Mouse (Mus musculus) embryonic facial prominence, embryonic 14.5 days (tissue): Measurements from ENCODE around the gene Pom121. TPM values are rescaled to one million over a fixed set of nuclear protein-coding genes. Genes with fewer than 3 reads are reported as not detected.
A peak's percentile ranks its signal among the peaks of the same experiment; 100 is the strongest.
"Not testable (repeated sequence)": the region's sequence is repeated elsewhere in the genome, so short reads cannot be mapped to it uniquely, and the experiment has no call there.

Source experiments
- ATAC-seq: fragments of 200-750 bp; cut with Nextera tagmentation; 2 replicates; pipeline ENCODE4 v1.8.0; 2017; ENCODE audit warnings: low read depth, moderate number of reproducible peaks, moderate TSS enrichment
- DNase-seq: peaks from one replicate; pipeline ENCODE4 v3.0.0-alpha.2; 2015; ENCODE audit warnings: low spot score
- H3K27ac ChIP-seq: fragments of 300-500 bp; sonication (generic); replicated peaks from 2 replicates; pipeline ENCODE4 v1.5.1; 2014; ENCODE audit warnings: low read depth, mild to moderate bottlenecking, low read length, moderate library complexity
- H3K27me3 ChIP-seq: fragments of 300-500 bp; sonication (generic); replicated peaks from 2 replicates; pipeline ENCODE4 v1.6.1; 2014; ENCODE audit warnings: low read length; ENCODE audit not compliant: control insufficient read depth, insufficient read depth
- H3K36me3 ChIP-seq: fragments of 300-500 bp; sonication (generic); 2 replicates; pipeline ENCODE4 v1.6.1; 2014; ENCODE audit warnings: low read length, mixed read lengths; ENCODE audit not compliant: control insufficient read depth, insufficient read depth
- H3K4me1 ChIP-seq: fragments of 300-500 bp; sonication (generic); 2 replicates; pipeline ENCODE4 v1.6.1; 2014; ENCODE audit warnings: antibody characterized with exemption, low read length; ENCODE audit not compliant: control insufficient read depth, insufficient read depth
- H3K4me2 ChIP-seq: fragments of 300-500 bp; sonication (generic); 2 replicates; pipeline ENCODE4 v1.6.1; 2014; ENCODE audit warnings: low read depth, mild to moderate bottlenecking, low read length, moderate library complexity, mixed read lengths
- H3K4me3 ChIP-seq: fragments of 300-500 bp; sonication (generic); 2 replicates; pipeline ENCODE4 v1.5.1; 2014; ENCODE audit warnings: low read depth, mild to moderate bottlenecking, low read length
- H3K9ac ChIP-seq: fragments of 300-500 bp; sonication (generic); 2 replicates; pipeline ENCODE4 v1.6.1; 2014; ENCODE audit warnings: low read depth, mild to moderate bottlenecking, low read length, moderate library complexity, mixed read lengths
- H3K9me3 ChIP-seq: fragments of 300-500 bp; sonication (generic); 2 replicates; pipeline ENCODE4 v1.6.1; 2016; ENCODE audit warnings: low read length; ENCODE audit not compliant: control insufficient read depth
- whole genome bisulfite sequencing: fragments of 180-500 bp; shearing (Covaris S2); extraction: QIAGEN DNeasy Blood & Tissue Kit; methylation state at CpG from one replicate; pipeline ENCODE4 v1.1.7; 2014; 5-methylcytosine and 5-hydroxymethylcytosine counted together
- polyA plus RNA-seq: library from polyadenylated mRNA; unstranded; fragments of >200 nt; fragmentation: Nextera tagmentation; extraction: Ambion mirVana; gene quantifications from 2 replicates; pipeline ENCODE4 v1.2.1, GENCODE M21; 2014

Pom121 gene
- polyA plus RNA-seq, 1 experiment from 2014 or later: 15.4 TPM

DNA sequence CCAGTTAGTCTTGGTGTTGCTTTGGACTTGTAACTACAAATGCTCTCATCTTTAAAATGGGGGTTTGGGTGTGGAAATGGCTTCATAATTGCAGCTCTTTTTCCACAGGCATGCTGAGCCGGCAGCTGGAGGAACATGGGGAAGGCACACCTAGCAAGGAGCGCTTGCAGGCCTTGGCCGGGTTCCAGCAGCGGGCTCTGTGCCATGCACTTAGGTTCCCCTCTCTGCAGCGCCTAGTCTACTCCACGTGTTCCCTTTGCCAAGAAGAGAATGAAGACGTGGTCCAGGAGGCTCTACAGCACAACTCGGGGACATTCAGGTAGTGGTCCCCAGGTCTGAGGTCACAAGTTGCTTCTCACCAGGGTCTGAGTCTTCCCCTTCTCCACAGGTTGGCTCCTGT is 19.2 kb downstream of the Pom121 start:
- WGBS: 67% methylated on average over 8 of the region's 8 CpGs
- ATAC-seq (peak; percentile 51; the same call in 1 of the 2 replicates), DNase-seq (peak; percentile 42)
- Histone ChIP-seq H3K4me1 (peaks cover 7% of the 10 kb centered on the region; the same call in 1 of the 2 replicates), H3K4me3 (no peak overlapping the region), H3K9me3 (no peaks in the 10 kb centered on the region), H3K27ac (no peak overlapping the region), H3K9ac (no peak overlapping the region), H3K27me3 (no peaks in the 10 kb centered on the region), H3K36me3 (peaks cover 78% of the 10 kb centered on the region), H3K4me2 (no peak overlapping the region)

- no peak for DNase-seq
- peaks cover 63% of the 10 kb centered on the region for H3K36me3 ChIP-seq
- no peak overlapping the region for H3K9ac ChIP-seq
- H3K27ac ChIP-seq: no peak overlapping the region
- WGBS: 97% methylated on average over 5 of the region's 5 CpGs
- no peaks in the 10 kb centered on the region for H3K27me3 ChIP-seq
- no peak overlapping the region for H3K4me3 ChIP-seq
- no peak overlapping the region for H3K4me2 ChIP-seq
- no peaks in the 10 kb centered on the region for H3K9me3 ChIP-seq
- ATAC-seq: no peak
- H3K4me1 ChIP-seq: peaks cover 7% of the 10 kb centered on the region; the same call in 1 of the 2 replicates
Observed at GRCm38 (mm10) chr5:135373601-135374000, 20.7 kb downstream of the Pom121 start.

GRCm38 (mm10) chr5:135371195-135371594 is 23.2 kb downstream of the Pom121 start:
- Histone ChIP-seq H3K4me2 (peak overlapping the region; percentile 82; the same call in 1 of the 2 replicates), H3K36me3 (peaks cover 45% of the 10 kb centered on the region), H3K9ac (no peak overlapping the region), H3K4me1 (peaks cover 7% of the 10 kb centered on the region; the same call in 1 of the 2 replicates), H3K4me3 (no peak overlapping the region), H3K27ac (no peak overlapping the region), H3K9me3 (no peaks in the 10 kb centered on the region), H3K27me3 (no peaks in the 10 kb centered on the region)
- no peak for DNase-seq
- ATAC-seq: no peak
- 94% methylated on average over 13 of the region's 13 CpGs for WGBS

DNA sequence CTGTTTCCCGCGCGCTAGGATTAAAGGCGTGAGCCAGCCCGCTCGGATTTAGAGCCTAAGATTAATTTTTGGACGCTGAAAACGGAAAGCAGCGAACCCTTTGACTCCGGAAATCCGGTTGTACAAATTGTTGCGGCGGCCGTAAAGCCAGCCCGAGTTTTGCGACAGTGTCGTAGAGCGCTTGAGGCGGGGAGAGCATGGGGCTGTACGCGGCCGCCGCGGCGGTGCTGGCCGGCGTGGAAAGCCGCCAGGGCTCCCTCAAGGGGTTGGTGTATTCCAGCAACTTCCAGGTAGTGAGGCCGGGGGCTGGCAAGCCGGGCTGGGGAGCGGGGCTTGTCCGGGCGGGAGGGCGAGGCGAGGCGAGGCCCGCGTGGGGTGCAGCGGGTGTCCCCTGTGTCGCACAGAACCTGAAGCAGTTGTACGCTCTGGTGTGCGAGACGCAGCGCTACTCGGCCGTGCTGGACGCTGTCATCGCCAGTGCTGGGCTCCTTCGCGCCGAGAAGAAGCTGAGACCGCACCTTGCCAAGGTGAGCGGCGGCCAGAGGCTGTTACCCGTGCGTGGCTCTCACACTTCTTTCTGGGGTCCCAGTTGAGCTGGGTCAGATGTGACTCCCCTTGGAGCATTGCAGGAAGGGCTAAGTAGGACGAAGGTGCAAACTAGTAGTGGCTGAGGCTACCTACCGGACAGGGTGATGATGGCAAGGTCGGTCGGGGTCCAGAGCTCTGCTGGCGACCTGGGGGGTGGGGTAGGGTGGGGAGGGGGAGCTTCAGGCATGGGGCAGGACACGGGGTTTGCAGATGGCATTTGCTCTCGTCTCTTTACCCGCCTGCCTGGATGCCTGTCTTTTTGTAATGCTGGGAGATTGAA is 24.3 kb downstream of the Pom121 start, which contains the start of gene Nsun5:
TSS of gene Nsun5 (plus strand) at position 167 of the 868 bp plus-strand sequence.
- peaks cover 34% of the 10 kb centered on the region for H3K36me3 ChIP-seq
- under 1% methylated on average over 44 of the region's 64 CpGs for WGBS
- DNase-seq (peak; percentile 98), ATAC-seq (peak; percentile 78)
- H3K4me1 ChIP-seq: peaks cover 7% of the 10 kb centered on the region; the same call in 1 of the 2 replicates
- H3K27me3 ChIP-seq: no peaks in the 10 kb centered on the region
- peak within 1 kb of the TSS; percentile 90 for H3K9ac ChIP-seq
- H3K9me3 ChIP-seq: no peaks in the 10 kb centered on the region
- H3K4me2 ChIP-seq: peak within 1 kb of the TSS; percentile 82
- peak within 1 kb of the TSS; percentile 84 for H3K27ac ChIP-seq
- H3K4me3 ChIP-seq: peak within 1 kb of the TSS; percentile 79

- H3K27ac ChIP-seq: peak overlapping the region; percentile 84
- peak overlapping the region; percentile 82 for H3K4me2 ChIP-seq
- H3K27me3 ChIP-seq, ATAC-seq, DNase-seq, H3K4me1 ChIP-seq, H3K9me3 ChIP-seq: not testable (repeated sequence)
- peaks cover 25% of the 10 kb centered on the region for H3K36me3 ChIP-seq
- peak overlapping the region; percentile 79 for H3K4me3 ChIP-seq
- peak overlapping the region; percentile 90 for H3K9ac ChIP-seq
- WGBS: 59% methylated on average over 9 of the region's 9 CpGs
Observed at GRCm38 (mm10) chr5:135369196-135369595, 25.1 kb downstream of the Pom121 start.

- ATAC-seq: no peak
- Histone ChIP-seq H3K4me3 (no peak overlapping the region), H3K27ac (no peak overlapping the region), H3K4me2 (no peak overlapping the region), H3K27me3 (no peaks in the 10 kb centered on the region), H3K36me3 (peaks cover 17% of the 10 kb centered on the region), H3K9ac (no peak overlapping the region), H3K4me1 (peaks cover 7% of the 10 kb centered on the region; the same call in 1 of the 2 replicates), H3K9me3 (no peaks in the 10 kb centered on the region)
- WGBS: 83% methylated on average over 6 of the region's 6 CpGs
- DNase-seq: no peak
Observed at GRCm38 (mm10) chr5:135368312-135368711, 26.0 kb downstream of the Pom121 start.

DNA sequence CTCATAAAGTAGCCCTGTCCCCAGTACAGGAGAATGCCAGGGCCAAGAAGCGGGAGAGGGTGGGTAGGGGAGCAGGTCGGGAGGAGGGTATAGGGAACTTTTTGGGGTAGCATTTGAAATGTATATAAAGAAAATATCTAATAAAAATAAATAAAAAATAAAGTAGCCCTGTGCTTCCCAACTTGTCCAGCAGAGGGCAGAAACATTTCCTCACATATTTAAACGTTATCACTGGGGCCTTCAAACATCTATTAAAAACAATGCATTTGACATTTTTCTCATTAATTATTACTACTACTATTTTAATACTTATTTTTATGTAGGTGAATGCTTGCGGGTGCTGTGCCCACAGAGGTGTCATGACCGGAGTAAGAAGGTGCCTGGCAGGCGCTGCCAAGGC is 26.5 kb downstream of the Pom121 start:
- Histone ChIP-seq H3K4me1 (peaks cover 7% of the 10 kb centered on the region; the same call in 1 of the 2 replicates), H3K4me2 (no peak overlapping the region), H3K9me3 (no peaks in the 10 kb centered on the region), H3K36me3 (peaks cover 13% of the 10 kb centered on the region), H3K27ac (no peak overlapping the region), H3K4me3 (no peak overlapping the region), H3K9ac (no peak overlapping the region), H3K27me3 (no peaks in the 10 kb centered on the region)
- WGBS: 60% methylated on average over 6 of the region's 6 CpGs
- DNase-seq (no peak), ATAC-seq (no peak)

DNA sequence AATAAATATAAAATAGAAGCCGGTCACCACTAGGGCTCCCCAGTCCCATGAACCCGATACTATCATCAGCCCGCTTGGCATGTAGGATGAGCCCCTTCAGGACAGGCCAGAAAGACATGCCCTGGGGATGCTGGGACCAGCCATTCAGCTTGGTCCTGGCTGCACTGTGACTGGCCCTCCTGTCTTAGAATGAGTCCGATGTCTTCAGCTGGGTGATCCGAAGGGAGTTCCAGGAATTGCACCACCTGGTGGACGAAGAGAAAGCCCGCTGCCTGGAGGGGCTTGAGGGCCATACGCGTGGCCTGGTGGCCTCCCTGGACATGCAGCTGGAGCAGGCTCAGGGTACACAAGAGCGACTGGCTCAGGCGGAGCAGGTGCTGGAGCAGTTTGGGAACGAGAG is 30.8 kb downstream of the Pom121 start:
- Histone ChIP-seq H3K27ac (no peak overlapping the region), H3K4me1 (no peaks in the 10 kb centered on the region), H3K36me3 (no peaks in the 10 kb centered on the region), H3K4me2 (no peak overlapping the region), H3K9me3 (no peaks in the 10 kb centered on the region), H3K4me3 (no peak overlapping the region), H3K27me3 (no peaks in the 10 kb centered on the region), H3K9ac (no peak overlapping the region)
- peak; percentile 55; the same call in 1 of the 2 replicates for ATAC-seq
- 37% methylated on average over 12 of the region's 12 CpGs for WGBS
- peak; percentile 33 for DNase-seq
